Mouse (Mus musculus): ENCODE data around the gene Slc9a1. TPM values are rescaled to one million over a fixed set of nuclear protein-coding genes. Genes with fewer than 3 reads are reported as not detected.

Slc9a1 gene
- 9.8 and 10.6 TPM in 2 replicates for polyA plus RNA-seq (2014; fragmentation: Nextera tagmentation; extraction: Ambion mirVana)

DNA sequence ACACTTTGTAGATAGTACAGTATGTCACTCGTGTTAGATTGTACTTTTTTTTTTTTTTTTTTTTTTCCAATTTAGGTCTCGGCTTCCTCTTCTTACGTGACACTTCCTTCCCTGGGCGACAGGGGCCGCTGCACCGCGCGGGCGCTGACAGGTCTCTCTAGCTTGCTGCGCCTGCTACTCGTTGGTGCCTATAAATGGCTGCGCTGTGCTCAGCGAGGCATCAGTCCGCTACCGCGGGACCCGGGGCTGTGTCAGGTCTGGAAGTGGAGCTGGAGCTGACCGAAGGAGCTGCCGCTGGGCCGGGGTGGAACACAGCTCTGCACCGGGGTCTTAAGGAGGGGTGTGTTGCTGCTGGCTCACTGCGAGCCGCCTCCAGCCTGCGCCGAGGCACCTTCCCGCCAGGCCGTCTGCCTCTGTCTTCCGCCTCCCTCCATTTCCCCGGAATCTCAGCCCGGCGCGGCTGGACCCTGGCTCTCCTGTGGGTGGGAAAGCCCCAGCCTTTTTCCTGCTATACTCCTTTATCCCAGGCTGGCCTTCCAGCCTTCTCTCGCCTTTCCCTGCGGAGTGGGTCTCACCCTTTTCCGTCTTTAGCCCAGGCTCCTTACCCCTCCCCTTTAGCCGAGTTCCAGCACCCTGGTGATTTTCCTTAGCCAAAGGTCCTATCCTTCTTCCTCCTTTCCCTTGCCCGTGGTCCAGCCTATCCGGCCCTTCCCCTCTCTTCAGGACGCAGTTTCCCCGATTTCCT is at the start of gene Slc9a1:
Slc9a1 (plus strand) TSS at position 154 of the 745 bp plus-strand sequence.
- ATAC-seq (ENCODE audit: insufficient number of reproducible peaks, insufficient read depth, low FRiP score, low read depth): peak; percentile 91
- Histone ChIP-seq H3K9me3 (ENCODE audit: control insufficient read depth, low read depth, low read length) (no peaks in the 10 kb centered on the region), H3K4me2 (replicated peaks; ENCODE audit: low read depth, low read length) (peak within 1 kb of the TSS; percentile 87), H3K27ac (ENCODE audit: low read length) (peak within 1 kb of the TSS; percentile 92), H3K9ac (replicated peaks; ENCODE audit: low read depth, low read length) (peak within 1 kb of the TSS; percentile 87), H3K36me3 (ENCODE audit: control insufficient read depth, insufficient read depth, low read length) (no peaks in the 10 kb centered on the region; the same call in 1 of the 2 replicates), H3K4me1 (ENCODE audit: control insufficient read depth, insufficient read depth, low read length) (peaks cover 40% of the 10 kb centered on the region), H3K27me3 (ENCODE audit: control insufficient read depth, insufficient read depth, low read length) (no peaks in the 10 kb centered on the region), H3K4me3 (ENCODE audit: low read depth, low read length) (peak within 1 kb of the TSS; percentile 91)
- 1% methylated on average over 40 of the region's 40 CpGs for WGBS

DNA sequence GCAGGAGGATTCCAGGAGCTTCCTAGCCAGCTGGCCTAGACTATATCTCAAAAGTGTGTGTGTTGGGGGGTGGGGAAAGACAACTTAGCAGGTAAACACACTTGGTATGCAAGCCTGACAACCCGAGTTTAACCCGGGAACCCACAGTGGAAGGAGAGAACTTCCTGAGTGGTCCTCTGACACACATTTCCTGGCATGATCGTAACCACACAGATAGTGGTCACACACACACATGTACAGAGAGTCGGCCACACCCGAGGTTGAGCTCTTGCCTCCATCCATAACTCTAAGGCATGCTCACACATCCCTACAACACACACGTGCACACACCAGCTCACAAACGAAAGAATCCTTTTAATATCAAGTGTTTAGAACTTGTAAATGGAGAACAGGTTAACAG is 41.4 kb upstream of the Slc9a1 start:
- WGBS: 60% methylated on average over 7 of the region's 7 CpGs
- Histone ChIP-seq H3K36me3 (ENCODE audit: control insufficient read depth, insufficient read depth, low read length) (no peaks in the 10 kb centered on the region), H3K4me2 (replicated peaks; ENCODE audit: low read depth, low read length) (no peak overlapping the region)

DNA sequence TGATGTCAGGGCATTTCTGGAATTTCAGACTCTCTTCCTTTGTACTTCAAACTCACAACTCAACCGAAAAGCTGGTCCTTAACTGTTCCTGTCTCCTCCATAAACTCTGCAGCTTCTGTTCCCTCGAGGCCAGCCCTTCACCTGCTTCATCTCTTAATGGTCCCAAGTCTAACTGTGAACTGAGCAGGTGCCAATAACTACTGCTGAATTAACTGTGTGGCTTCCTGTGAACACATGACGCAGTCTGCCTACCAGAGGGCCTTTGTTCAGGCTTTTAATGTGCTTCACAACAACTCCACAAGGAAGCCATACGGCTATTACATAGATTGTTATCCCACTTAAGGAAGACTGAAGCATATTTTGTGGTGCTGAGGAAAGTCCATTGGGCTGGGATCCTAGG is 39.2 kb upstream of the Slc9a1 start:
- no peaks in the 10 kb centered on the region for H3K9me3 ChIP-seq (ENCODE audit: control insufficient read depth, low read depth, low read length)
- WGBS: 84% methylated on average over 4 of the region's 4 CpGs
- H3K27me3 ChIP-seq (ENCODE audit: control insufficient read depth, insufficient read depth, low read length): no peaks in the 10 kb centered on the region
- H3K4me2 ChIP-seq (replicated peaks; ENCODE audit: low read depth, low read length): no peak overlapping the region
- no peaks in the 10 kb centered on the region for H3K36me3 ChIP-seq (ENCODE audit: control insufficient read depth, insufficient read depth, low read length)
- H3K4me3 ChIP-seq (ENCODE audit: low read depth, low read length): no peak overlapping the region
- ATAC-seq (ENCODE audit: insufficient number of reproducible peaks, insufficient read depth, low FRiP score, low read depth): no peak
- no peak overlapping the region for H3K9ac ChIP-seq (replicated peaks; ENCODE audit: low read depth, low read length)
- H3K27ac ChIP-seq (ENCODE audit: low read length): no peak overlapping the region
- H3K4me1 ChIP-seq (ENCODE audit: control insufficient read depth, insufficient read depth, low read length): peaks cover 6% of the 10 kb centered on the region; the same call in 1 of the 2 replicates

More for the DNA sequence above, 41.4 kb upstream of the Slc9a1 start:
- Histone ChIP-seq H3K27ac (ENCODE audit: low read length) (no peak overlapping the region), H3K4me1 (ENCODE audit: control insufficient read depth, insufficient read depth, low read length) (peaks cover 6% of the 10 kb centered on the region; the same call in 1 of the 2 replicates), H3K9me3 (ENCODE audit: control insufficient read depth, low read depth, low read length) (no peaks in the 10 kb centered on the region), H3K9ac (replicated peaks; ENCODE audit: low read depth, low read length) (no peak overlapping the region), H3K27me3 (ENCODE audit: control insufficient read depth, insufficient read depth, low read length) (no peaks in the 10 kb centered on the region), H3K4me3 (ENCODE audit: low read depth, low read length) (no peak overlapping the region)
- no peak for ATAC-seq (ENCODE audit: insufficient number of reproducible peaks, insufficient read depth, low FRiP score, low read depth)

DNA sequence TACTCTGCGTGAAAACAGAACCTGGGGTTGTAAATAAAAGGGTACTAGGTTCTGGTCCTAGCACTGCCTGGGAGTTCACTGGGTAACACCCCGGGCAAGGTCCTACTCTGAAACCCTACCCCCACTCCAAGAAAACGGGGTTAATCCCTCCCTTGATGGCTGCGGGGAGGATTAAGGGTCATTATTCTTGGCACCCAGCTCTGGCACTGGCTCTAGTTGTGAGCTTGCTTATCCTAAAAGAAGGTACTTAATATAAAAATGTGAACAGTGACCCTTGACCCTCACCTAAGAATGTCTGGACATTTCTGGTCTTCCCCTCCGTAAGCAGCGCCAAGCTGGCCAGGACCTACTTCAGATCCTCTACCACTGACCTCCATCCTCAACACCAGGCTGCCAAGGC is 36.2 kb upstream of the Slc9a1 start:
- 64% methylated on average over 6 of the region's 6 CpGs for WGBS
- ATAC-seq (ENCODE audit: insufficient number of reproducible peaks, insufficient read depth, low FRiP score, low read depth): no peak

DNA sequence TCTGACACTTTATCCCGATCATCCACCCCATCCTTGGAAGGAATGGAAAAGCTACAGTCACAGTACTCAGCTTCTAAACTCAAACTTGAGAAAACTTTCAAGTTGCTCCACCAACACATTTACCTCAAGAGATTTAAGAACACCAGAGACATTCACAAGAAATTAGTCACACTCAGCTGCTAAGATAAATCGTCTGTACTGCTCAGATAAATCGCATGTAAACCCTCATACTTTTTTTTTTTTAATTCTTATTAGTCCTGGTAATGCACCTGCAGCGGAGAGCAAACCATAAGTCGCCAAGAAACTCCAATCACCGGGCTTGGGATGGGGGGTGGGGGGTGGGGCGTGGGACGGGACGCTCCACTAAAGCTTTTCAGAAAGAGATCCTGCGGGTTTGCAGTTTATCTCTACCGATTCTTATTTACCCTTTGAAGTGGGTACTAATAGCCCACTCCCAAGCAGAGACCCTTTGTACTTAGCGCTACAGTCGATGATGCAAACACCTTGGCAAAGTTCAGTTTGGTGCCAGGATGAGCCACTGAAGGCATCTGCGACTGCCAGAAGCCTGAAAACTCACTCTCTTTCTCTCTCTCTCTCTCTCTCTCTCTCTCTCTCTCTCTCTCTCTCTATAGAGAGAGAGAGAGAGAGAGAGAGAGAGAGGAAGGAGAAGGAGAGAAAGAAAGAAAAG is 31.5 kb upstream of the Slc9a1 start:
- 9% methylated on average over 14 of the region's 14 CpGs for WGBS
- H3K36me3 ChIP-seq (ENCODE audit: control insufficient read depth, insufficient read depth, low read length): no peaks in the 10 kb centered on the region
- ATAC-seq (ENCODE audit: insufficient number of reproducible peaks, insufficient read depth, low FRiP score, low read depth): no peak

More for the DNA sequence above, 36.2 kb upstream of the Slc9a1 start:
- no peak overlapping the region; the same call in 1 of the 2 replicates for H3K27ac ChIP-seq (ENCODE audit: low read length)
- H3K9me3 ChIP-seq (ENCODE audit: control insufficient read depth, low read depth, low read length): no peaks in the 10 kb centered on the region
- H3K27me3 ChIP-seq (ENCODE audit: control insufficient read depth, insufficient read depth, low read length): no peaks in the 10 kb centered on the region
- no peaks in the 10 kb centered on the region for H3K36me3 ChIP-seq (ENCODE audit: control insufficient read depth, insufficient read depth, low read length)
- no peak overlapping the region for H3K4me2 ChIP-seq (replicated peaks; ENCODE audit: low read depth, low read length)
- H3K4me1 ChIP-seq (ENCODE audit: control insufficient read depth, insufficient read depth, low read length): peaks cover 3% of the 10 kb centered on the region; the same call in 1 of the 2 replicates
- no peak overlapping the region for H3K4me3 ChIP-seq (ENCODE audit: low read depth, low read length)
- no peak overlapping the region for H3K9ac ChIP-seq (replicated peaks; ENCODE audit: low read depth, low read length)

DNA sequence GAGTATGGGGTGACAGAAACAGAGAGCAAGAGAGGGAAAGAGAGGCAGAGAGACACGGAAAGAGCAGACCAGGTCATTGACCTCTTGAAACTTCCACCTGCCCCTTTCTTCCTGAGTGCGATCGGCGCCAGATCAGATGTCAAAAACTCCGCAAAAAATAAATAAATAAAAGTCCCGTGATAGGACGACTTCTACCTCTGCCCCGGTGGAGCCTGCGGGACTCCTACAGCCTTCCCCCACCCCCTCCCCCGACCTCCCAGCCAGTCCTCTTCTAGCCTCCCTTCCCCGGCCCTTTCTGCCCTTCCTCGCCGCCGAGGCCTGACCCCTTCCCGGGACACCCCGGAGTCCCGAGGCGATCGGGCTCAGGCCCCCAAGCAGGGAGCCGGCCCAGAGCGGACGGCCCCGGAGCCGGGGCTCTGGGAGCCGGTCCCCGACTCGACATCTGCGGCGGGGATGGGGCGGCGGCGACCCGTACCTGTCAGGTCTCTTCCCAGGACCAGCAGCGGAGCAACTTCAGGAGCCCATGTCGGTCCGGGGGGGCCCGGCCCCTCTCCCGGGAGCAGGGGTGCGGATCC is 30.9 kb upstream of the Slc9a1 start:
- Histone ChIP-seq H3K4me3 (ENCODE audit: low read depth, low read length) (peak overlapping the region; percentile 89), H3K9ac (replicated peaks; ENCODE audit: low read depth, low read length) (peak overlapping the region; percentile 71), H3K4me2 (replicated peaks; ENCODE audit: low read depth, low read length) (peak overlapping the region; percentile 73), H3K27me3 (ENCODE audit: control insufficient read depth, insufficient read depth, low read length) (no peaks in the 10 kb centered on the region), H3K9me3 (ENCODE audit: control insufficient read depth, low read depth, low read length) (no peaks in the 10 kb centered on the region), H3K4me1 (ENCODE audit: control insufficient read depth, insufficient read depth, low read length) (no peaks in the 10 kb centered on the region; the same call in 1 of the 2 replicates), H3K27ac (ENCODE audit: low read length) (peak overlapping the region; percentile 62), H3K36me3 (ENCODE audit: control insufficient read depth, insufficient read depth, low read length) (no peaks in the 10 kb centered on the region)
- ATAC-seq (ENCODE audit: insufficient number of reproducible peaks, insufficient read depth, low FRiP score, low read depth): peak; percentile 54
- WGBS: under 1% methylated on average over 38 of the region's 39 CpGs

More for the DNA sequence above, 31.5 kb upstream of the Slc9a1 start:
- H3K9ac ChIP-seq (replicated peaks; ENCODE audit: low read depth, low read length): peak overlapping the region; percentile 6; the same call in 1 of the 2 replicates
- no peaks in the 10 kb centered on the region; the same call in 1 of the 2 replicates for H3K4me1 ChIP-seq (ENCODE audit: control insufficient read depth, insufficient read depth, low read length)
- H3K4me2 ChIP-seq (replicated peaks; ENCODE audit: low read depth, low read length): peak overlapping the region; percentile 73
- H3K27me3 ChIP-seq (ENCODE audit: control insufficient read depth, insufficient read depth, low read length): no peaks in the 10 kb centered on the region
- H3K4me3 ChIP-seq (ENCODE audit: low read depth, low read length): peak overlapping the region; percentile 89
- no peak overlapping the region; the same call in 1 of the 2 replicates for H3K27ac ChIP-seq (ENCODE audit: low read length)
- H3K9me3 ChIP-seq (ENCODE audit: control insufficient read depth, low read depth, low read length): no peaks in the 10 kb centered on the region

DNA sequence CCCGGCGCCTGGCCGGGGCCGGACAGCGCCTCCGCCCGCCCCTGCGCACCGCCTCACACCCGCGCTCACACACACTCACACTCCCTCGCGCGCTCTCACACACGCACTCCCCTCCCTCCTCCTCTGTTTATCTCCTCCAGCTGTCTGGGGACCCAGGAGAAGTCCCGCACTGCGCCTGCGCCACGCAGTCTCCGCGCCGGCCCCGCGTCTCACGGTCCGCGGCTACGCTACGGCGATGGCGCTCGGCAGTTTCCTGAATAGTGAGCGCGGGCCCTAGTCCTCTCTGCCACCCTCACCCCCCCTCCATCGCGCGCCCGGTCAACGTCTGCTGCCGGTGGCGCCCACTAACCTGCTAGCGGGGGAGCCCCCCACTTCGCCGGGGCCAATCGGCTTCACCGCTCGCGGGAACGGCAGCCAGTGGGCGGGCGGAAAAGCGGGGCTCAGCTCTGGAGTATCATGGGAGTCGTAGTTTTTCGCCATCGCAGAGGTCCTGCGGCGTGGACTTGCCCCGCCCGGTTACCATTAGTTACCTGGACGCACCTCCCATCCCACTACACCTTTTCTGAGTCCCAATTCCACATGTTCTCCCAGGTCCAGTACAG is 30.3 kb upstream of the Slc9a1 start:
- peak overlapping the region; percentile 71 for H3K9ac ChIP-seq (replicated peaks; ENCODE audit: low read depth, low read length)
- H3K27ac ChIP-seq (ENCODE audit: low read length): peak overlapping the region; percentile 62; the same call in 1 of the 2 replicates
- ATAC-seq (ENCODE audit: insufficient number of reproducible peaks, insufficient read depth, low FRiP score, low read depth): peak; percentile 94
- H3K4me1 ChIP-seq (ENCODE audit: control insufficient read depth, insufficient read depth, low read length): no peaks in the 10 kb centered on the region; the same call in 1 of the 2 replicates
- WGBS: under 1% methylated on average over 60 of the region's 60 CpGs
- H3K9me3 ChIP-seq (ENCODE audit: control insufficient read depth, low read depth, low read length): no peaks in the 10 kb centered on the region
- H3K4me2 ChIP-seq (replicated peaks; ENCODE audit: low read depth, low read length): peak overlapping the region; percentile 73
- no peaks in the 10 kb centered on the region for H3K27me3 ChIP-seq (ENCODE audit: control insufficient read depth, insufficient read depth, low read length)
- H3K4me3 ChIP-seq (ENCODE audit: low read depth, low read length): peak overlapping the region; percentile 89
- H3K36me3 ChIP-seq (ENCODE audit: control insufficient read depth, insufficient read depth, low read length): no peaks in the 10 kb centered on the region

DNA sequence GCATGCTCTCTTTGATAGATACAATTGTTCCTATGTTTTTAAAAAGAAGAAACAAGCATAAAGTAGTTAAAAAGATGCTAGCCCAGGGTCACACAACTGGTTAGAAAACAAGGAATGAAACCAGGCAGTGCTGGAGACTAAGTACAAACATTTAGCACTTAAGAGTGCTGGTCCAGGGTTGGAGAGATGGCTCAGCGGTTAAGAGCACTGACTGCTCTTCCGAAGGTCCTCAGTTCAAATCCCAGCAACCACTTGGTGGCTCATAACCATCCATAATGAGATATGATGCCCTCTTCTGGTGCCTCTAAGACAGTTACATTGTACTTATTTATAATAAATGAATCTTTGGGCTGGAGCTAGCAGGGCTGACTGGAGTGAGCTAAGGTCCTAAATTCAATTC is 29.3 kb upstream of the Slc9a1 start:
- Histone ChIP-seq H3K27me3 (ENCODE audit: control insufficient read depth, insufficient read depth, low read length) (no peaks in the 10 kb centered on the region), H3K9ac (replicated peaks; ENCODE audit: low read depth, low read length) (no peak overlapping the region)
- no peak for ATAC-seq (ENCODE audit: insufficient number of reproducible peaks, insufficient read depth, low FRiP score, low read depth)

More for the DNA sequence above, 29.3 kb upstream of the Slc9a1 start:
- Histone ChIP-seq H3K36me3 (ENCODE audit: control insufficient read depth, insufficient read depth, low read length) (no peaks in the 10 kb centered on the region), H3K27ac (ENCODE audit: low read length) (no peak overlapping the region), H3K9me3 (ENCODE audit: control insufficient read depth, low read depth, low read length) (no peaks in the 10 kb centered on the region), H3K4me3 (ENCODE audit: low read depth, low read length) (no peak overlapping the region), H3K4me1 (ENCODE audit: control insufficient read depth, insufficient read depth, low read length) (no peaks in the 10 kb centered on the region; the same call in 1 of the 2 replicates), H3K4me2 (replicated peaks; ENCODE audit: low read depth, low read length) (no peak overlapping the region)
- 81% methylated on average over 2 of the region's 2 CpGs for WGBS
